Mouse (Mus musculus) mouse trophoblast stem cell (cell line): ENCODE measurements at regions not wholly inside any gene's neighbourhood (a gene's known extent, or its start where the extent isn't known, plus 50 kb on each side); places are given as distances from the start of the nearest gene placed in this dataset.

Experiments
- in situ Hi-C, 2 experiments: fragments of 300-500 bp; cut with MseI, MboI; formaldehyde crosslinking; loops; 2 replicates in 1 of 2; 3 replicates in 1 of 2; pipeline ENCODE4 v1.15.1; 2025

- in situ Hi-C loops: no loop called here
Observed at GRCm38 (mm10) chr15:68635633-68636032, 2134.9 kb upstream of the Lrrc6 start.

- in situ Hi-C loops: no loop called here
Observed at GRCm38 (mm10) chr15:68626976-68627375, 2126.3 kb upstream of the Lrrc6 start.

- in situ Hi-C loops: no loop called here
Observed at GRCm38 (mm10) chr15:68624831-68625230, 2124.1 kb upstream of the Lrrc6 start.

GRCm38 (mm10) chr15:68620417-68621214, 2119.9 kb upstream of the Lrrc6 start:
- in situ Hi-C loops: no loop called here

- in situ Hi-C loops: no loop called here
Observed at GRCm38 (mm10) chr15:68606110-68606791, 2105.5 kb upstream of the Lrrc6 start.

GRCm38 (mm10) chr15:68605478-68605877, 2104.8 kb upstream of the Lrrc6 start:
- in situ Hi-C loops: no loop called here

GRCm38 (mm10) chr15:68582177-68582576, 2081.5 kb upstream of the Lrrc6 start:
- in situ Hi-C loops: no loop called here

GRCm38 (mm10) chr15:68579486-68579885, 2078.8 kb upstream of the Lrrc6 start:
- in situ Hi-C loops: no loop called here

- in situ Hi-C loops: no loop called here
Observed at GRCm38 (mm10) chr15:68560654-68561053, 2059.9 kb upstream of the Lrrc6 start.

GRCm38 (mm10) chr15:68556133-68556532, 2055.4 kb upstream of the Lrrc6 start:
- in situ Hi-C loops: no loop called here

- in situ Hi-C loops: no loop called here
Observed at GRCm38 (mm10) chr15:68536055-68536325, 2035.3 kb upstream of the Lrrc6 start.

GRCm38 (mm10) chr15:68535297-68536054, 2034.8 kb upstream of the Lrrc6 start:
- in situ Hi-C loops: no loop called here

- in situ Hi-C loops: no loop called here
Observed at GRCm38 (mm10) chr15:68520759-68521158, 2020.0 kb upstream of the Lrrc6 start.

GRCm38 (mm10) chr15:68512431-68512830, 2011.7 kb upstream of the Lrrc6 start:
- in situ Hi-C loops: no loop called here

GRCm38 (mm10) chr15:68508190-68508589, 2007.5 kb upstream of the Lrrc6 start:
- in situ Hi-C loops: no loop called here

- in situ Hi-C loops: no loop called here
Observed at GRCm38 (mm10) chr15:68506093-68506492, 2005.4 kb upstream of the Lrrc6 start.

GRCm38 (mm10) chr15:68496438-68496837, 1995.7 kb upstream of the Lrrc6 start:
- in situ Hi-C loops: no loop called here

- in situ Hi-C loops: no loop called here
Observed at GRCm38 (mm10) chr15:68484789-68485188, 1984.1 kb upstream of the Lrrc6 start.

GRCm38 (mm10) chr15:68477745-68478144, 1977.0 kb upstream of the Lrrc6 start:
- in situ Hi-C loops: no loop called here

- in situ Hi-C loops: no loop called here
Observed at GRCm38 (mm10) chr15:68471928-68472327, 1971.2 kb upstream of the Lrrc6 start.

GRCm38 (mm10) chr15:68462851-68463250, 1962.1 kb upstream of the Lrrc6 start:
- in situ Hi-C loops: no loop called here

GRCm38 (mm10) chr15:68457239-68457638, 1956.5 kb upstream of the Lrrc6 start:
- in situ Hi-C loops: no loop called here

- in situ Hi-C loops: no loop called here
Observed at GRCm38 (mm10) chr15:68451971-68452370, 1951.3 kb upstream of the Lrrc6 start.
